Mouse (Mus musculus) liver, embryonic 14.5 days (tissue): Measurements from ENCODE around the gene Upk3b. TPM values are rescaled to one million over a fixed set of nuclear protein-coding genes. Genes with fewer than 3 reads are reported as not detected.

Experiments used
- ATAC-seq: fragments of 200-750 bp; cut with Nextera tagmentation; 2 replicates; pipeline ENCODE4 v1.8.0; 2017; ENCODE audit warnings: moderate number of reproducible peaks, mild to moderate bottlenecking, moderate library complexity; ENCODE audit not compliant: insufficient read depth
- DNase-seq, 3 experiments: peaks; one replicate each; pipeline ENCODE4 v3.0.0-alpha.2; 2012 to 2013; ENCODE audit warnings: low read depth in 3 of 3, low spot score in 3 of 3
- H3K27ac ChIP-seq: fragments of 300-500 bp; sonication (generic); 2 replicates; pipeline ENCODE4 v1.5.1; 2014; ENCODE audit warnings: moderate library complexity, mild to moderate bottlenecking, control low read depth, inconsistent platforms
- H3K27me3 ChIP-seq: fragments of 300-500 bp; sonication (generic); 2 replicates; pipeline ENCODE4 v1.6.1; 2014; ENCODE audit warnings: mild to moderate bottlenecking, low read length, moderate library complexity; ENCODE audit not compliant: control insufficient read depth, insufficient read depth
- H3K36me3 ChIP-seq: fragments of 300-500 bp; sonication (generic); replicated peaks from 2 replicates; pipeline ENCODE4 v1.6.1; 2014; ENCODE audit warnings: low read depth; ENCODE audit not compliant: control insufficient read depth, insufficient read depth
- H3K4me1 ChIP-seq, 2 experiments: fragments of 200-500 bp in 1 of 2; fragments of 300-500 bp in 1 of 2; sonication (generic) in 1 of 2; replicated peaks; 2 replicates each; pipeline ENCODE4 v1.6.1; 2012 to 2014; ENCODE audit warnings: antibody characterized with exemption in 1 of 2, inconsistent platforms in 1 of 2, low read length in 1 of 2; ENCODE audit not compliant: control insufficient read depth in 2 of 2, insufficient read depth in 2 of 2
- H3K4me2 ChIP-seq: fragments of 300-500 bp; sonication (generic); 2 replicates; pipeline ENCODE4 v1.6.1; 2014; ENCODE audit warnings: low read depth, mild to moderate bottlenecking, control low read depth, moderate library complexity
- H3K4me3 ChIP-seq, 2 experiments: fragments of 200-500 bp in 1 of 2; fragments of 300-500 bp in 1 of 2; sonication (generic) in 1 of 2; 2 replicates each; pipeline ENCODE4 v1.5.1; 2012 to 2014; ENCODE audit warnings: low read depth in 2 of 2, low read length in 2 of 2, mild to moderate bottlenecking in 2 of 2, control low read depth in 1 of 2, inconsistent platforms in 1 of 2, moderate library complexity in 1 of 2; ENCODE audit not compliant: insufficient read depth in 1 of 2
- H3K9ac ChIP-seq: fragments of 300-500 bp; sonication (generic); replicated peaks from 2 replicates; pipeline ENCODE4 v1.6.1; 2014; ENCODE audit warnings: mild to moderate bottlenecking, control low read depth, moderate library complexity
- H3K9me3 ChIP-seq: fragments of 300-500 bp; sonication (generic); 2 replicates; pipeline ENCODE4 v1.6.1; 2016; ENCODE audit warnings: low read length, mixed read lengths; ENCODE audit not compliant: control insufficient read depth
- CTCF ChIP-seq: IDR thresholded peaks from 2 replicates; pipeline ENCODE4 v1.5.1; 2016; ENCODE audit warnings: antibody characterized with exemption, low read depth, control low read depth
- EP300 ChIP-seq: IDR thresholded peaks from 2 replicates; pipeline ENCODE4 v1.6.1; 2016; ENCODE audit warnings: antibody characterized with exemption, low read depth
- WGBS: fragments of 180-500 bp; shearing (Covaris S2); extraction: QIAGEN DNeasy Blood & Tissue Kit; methylation state at CpG from one replicate; pipeline ENCODE4 v1.1.7; 2014; ENCODE audit not compliant: insufficient replicate concordance; 5-methylcytosine and 5-hydroxymethylcytosine counted together
- polyA plus RNA-seq, 2 experiments: library from polyadenylated mRNA; depleted of rRNA in 1 of 2; stranded (reverse) in 1 of 2; unstranded in 1 of 2; fragments of >200 nt; fragmentation: Nextera tagmentation in 1 of 2; extraction: Ambion mirVana in 1 of 2; gene quantifications; 2 replicates each; pipeline versions ENCODE4 v1.2.1 to v1.2.3; 2012 to 2014

The Upk3b gene
- polyA plus RNA-seq, 2 experiments = 2.0 to 2.4 TPM

DNA sequence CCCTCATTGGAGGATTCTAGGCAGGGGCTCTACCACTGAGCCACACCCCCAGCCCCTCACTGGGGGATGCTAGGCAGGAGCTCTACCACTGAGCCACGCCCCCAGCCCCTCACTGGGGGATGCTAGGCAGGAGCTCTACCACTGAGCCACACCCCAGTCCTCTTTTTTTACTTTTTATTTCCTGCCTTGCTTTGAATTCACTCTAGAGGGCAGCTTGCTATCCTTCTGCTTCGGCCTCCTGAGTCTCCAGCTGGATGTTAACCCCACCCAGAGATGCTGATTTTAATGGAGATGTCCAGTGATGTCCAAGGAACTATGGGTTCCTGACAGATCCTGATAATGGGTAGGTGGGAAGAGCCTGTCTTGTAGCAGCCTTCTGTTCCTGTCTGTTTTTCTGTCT is 31.1 kb downstream of the Upk3b start:
- Histone ChIP-seq H3K4me3 (no peak overlapping the region), H3K9ac (no peak overlapping the region), H3K27ac (no peak overlapping the region), H3K4me1 (no peaks in the 10 kb centered on the region), H3K36me3 (no peaks in the 10 kb centered on the region), H3K9me3 (no peaks in the 10 kb centered on the region), H3K27me3 (no peaks in the 10 kb centered on the region), H3K4me2 (no peak overlapping the region)
- 41% methylated on average over 2 of the region's 2 CpGs for WGBS
- TF ChIP-seq CTCF = no peak
- no peak for TF ChIP-seq EP300
- ATAC-seq (no peak), DNase-seq (no peak)

DNA sequence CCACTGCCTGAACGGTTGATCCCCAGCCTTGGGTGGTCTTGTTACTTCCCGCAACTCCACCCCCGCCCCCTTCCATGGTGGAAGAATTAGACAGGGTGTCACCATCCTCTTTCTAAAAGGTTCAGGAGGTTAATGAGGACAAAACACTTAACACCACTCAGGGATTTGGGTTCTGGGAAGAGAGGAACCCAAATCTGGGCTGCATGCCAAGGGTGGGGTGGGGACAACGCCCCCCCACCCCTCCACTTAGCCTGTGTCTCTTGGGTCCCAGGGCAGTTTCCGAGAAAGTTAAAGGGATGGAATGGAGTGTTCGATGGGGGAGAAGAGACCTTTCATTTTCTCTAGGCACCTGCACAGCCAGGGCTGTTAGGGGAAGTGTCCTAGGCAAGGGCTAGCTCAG is 34.8 kb downstream of the Upk3b start:
- Histone ChIP-seq H3K9me3 (no peaks in the 10 kb centered on the region), H3K4me2 (no peak overlapping the region), H3K4me1 (no peaks in the 10 kb centered on the region), H3K36me3 (no peaks in the 10 kb centered on the region), H3K27me3 (no peaks in the 10 kb centered on the region), H3K4me3 (no peak overlapping the region), H3K9ac (no peak overlapping the region), H3K27ac (no peak overlapping the region)
- TF ChIP-seq CTCF (no peak), EP300 (no peak)
- WGBS = 57% methylated on average over 6 of the region's 6 CpGs
- DNase-seq = no peak
- no peak for ATAC-seq

GRCm38 (mm10) chr5:136073526-136073925 is 35.2 kb downstream of the Upk3b start:
- no peak overlapping the region for H3K4me3 ChIP-seq
- TF ChIP-seq CTCF = no peak
- no peaks in the 10 kb centered on the region for H3K36me3 ChIP-seq
- no peak overlapping the region for H3K4me2 ChIP-seq
- H3K27me3 ChIP-seq = no peaks in the 10 kb centered on the region
- no peak overlapping the region for H3K27ac ChIP-seq
- H3K9me3 ChIP-seq = no peaks in the 10 kb centered on the region
- ATAC-seq = no peak
- no peak overlapping the region for H3K9ac ChIP-seq
- H3K4me1 ChIP-seq = no peaks in the 10 kb centered on the region
- 52% methylated on average over 11 of the region's 11 CpGs for WGBS
- DNase-seq = no peak

GRCm38 (mm10) chr5:136075076-136075475 is 36.8 kb downstream of the Upk3b start:
- H3K9ac ChIP-seq = no peak overlapping the region
- no peaks in the 10 kb centered on the region for H3K9me3 ChIP-seq
- TF ChIP-seq CTCF (no peak), EP300 (no peak)
- WGBS = 33% methylated on average over 5 of the region's 5 CpGs
- no peaks in the 10 kb centered on the region for H3K4me1 ChIP-seq
- no peak overlapping the region for H3K4me2 ChIP-seq
- no peak overlapping the region for H3K27ac ChIP-seq
- no peaks in the 10 kb centered on the region for H3K36me3 ChIP-seq
- H3K27me3 ChIP-seq = no peaks in the 10 kb centered on the region
- no peak overlapping the region for H3K4me3 ChIP-seq
- ATAC-seq (no peak), DNase-seq (no peak)

DNA sequence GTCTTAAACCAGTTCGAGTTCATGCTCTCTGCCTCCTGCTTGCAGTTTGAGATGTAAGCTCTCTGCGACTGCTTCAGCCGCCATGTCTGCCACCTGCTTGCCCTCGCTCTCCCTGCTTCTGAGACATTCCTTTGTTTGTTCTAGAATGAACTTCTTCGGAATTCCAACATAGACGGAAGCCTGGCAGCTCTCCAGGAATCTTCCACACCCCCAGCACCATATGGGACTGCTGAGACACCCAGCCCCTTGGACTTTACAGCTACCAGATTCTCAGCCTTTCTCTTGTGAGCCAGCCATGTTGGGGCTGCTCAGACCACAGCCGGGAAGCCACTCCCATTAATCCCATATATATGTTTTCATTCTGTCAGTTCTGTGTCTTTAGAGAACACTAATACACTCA is 38.0 kb downstream of the Upk3b start:
- no peak overlapping the region for H3K4me3 ChIP-seq
- no peaks in the 10 kb centered on the region for H3K36me3 ChIP-seq
- no peak overlapping the region for H3K9ac ChIP-seq
- ATAC-seq (no peak), DNase-seq (no peak)
- no peaks in the 10 kb centered on the region for H3K27me3 ChIP-seq
- no peak overlapping the region for H3K27ac ChIP-seq
- WGBS = 50% methylated on average over 7 of the region's 7 CpGs
- no peaks in the 10 kb centered on the region for H3K4me1 ChIP-seq
- TF ChIP-seq CTCF (no peak), EP300 (no peak)
- no peaks in the 10 kb centered on the region for H3K9me3 ChIP-seq
- no peak overlapping the region for H3K4me2 ChIP-seq
